Mouse (Mus musculus) lung, adult 2 months (tissue): Measurements from ENCODE around the gene Sim2.

ENCODE experiments used
- CTCF ChIP-seq: fragments of 200-500 bp; IDR thresholded peaks from 2 replicates; pipeline ENCODE4 v1.5.1; 2011; ENCODE audit warnings: mild to moderate bottlenecking, low read length, control low read depth; ENCODE audit not compliant: insufficient read depth
- POLR2A ChIP-seq: fragments of 200-500 bp; IDR thresholded peaks from 2 replicates; pipeline ENCODE4 v1.6.1; 2011; ENCODE audit warnings: low read depth, mild to moderate bottlenecking, control low read depth, low read length, borderline replicate concordance; ENCODE audit errors: extremely low read depth

DNA sequence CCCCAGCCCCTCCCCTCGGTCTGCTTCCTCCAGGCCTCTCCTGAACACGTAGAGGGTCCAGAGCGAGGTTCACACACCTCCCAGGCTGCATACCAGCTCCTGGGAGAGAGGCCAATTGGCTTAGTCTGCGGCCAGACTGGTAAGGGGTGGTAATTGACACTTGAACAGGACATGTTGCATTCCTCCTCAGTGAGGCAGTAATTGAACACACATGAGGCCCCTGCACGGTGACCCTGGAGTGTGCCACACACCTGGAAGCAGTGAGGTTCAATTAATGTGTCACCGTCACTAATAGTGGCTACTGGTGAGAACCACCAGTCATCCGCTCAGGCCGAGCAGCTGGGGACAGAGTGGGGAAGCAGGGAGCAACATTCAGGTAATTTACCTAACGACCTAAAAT, 24.9 kb upstream of the Sim2 start:
- TF ChIP-seq CTCF (no peak), POLR2A (no peak)
